Mouse (Mus musculus) liver, embryonic 14.5 days (tissue): ENCODE data around the gene Disp3.

Experiments used
- CTCF ChIP-seq: IDR thresholded peaks from 2 replicates; pipeline ENCODE4 v1.5.1; 2016; ENCODE audit warnings: antibody characterized with exemption, low read depth, control low read depth
- EP300 ChIP-seq: IDR thresholded peaks from 2 replicates; pipeline ENCODE4 v1.6.1; 2016; ENCODE audit warnings: antibody characterized with exemption, low read depth

GRCm38 (mm10) chr4:148297640-148298039 lies 9.9 kb upstream of the Disp3 start:
- TF ChIP-seq CTCF (no peak), EP300 (no peak)
